Mouse (Mus musculus) left cerebral cortex, adult 2 months (tissue): ENCODE results near the gene Stx18. TPM values are rescaled to one million over a fixed set of nuclear protein-coding genes. Genes with fewer than 3 reads are reported as not detected.

Source experiments
- DNase-seq, 2 experiments: peaks; one replicate each; pipeline ENCODE4 v3.0.0; 2021 to 2022; ENCODE audit warnings: low spot score in 2 of 2, mixed read lengths in 1 of 2; ENCODE audit errors: extremely low spot score in 1 of 2
- H3K27ac ChIP-seq: fragments of 200-600 bp; 2 replicates; pipeline ENCODE4 v1.8.1; 2022
- H3K4me3 ChIP-seq: fragments of 200-600 bp; 2 replicates; pipeline ENCODE4 v1.8.1; 2022
- CTCF ChIP-seq: fragments of 200-600 bp; IDR thresholded peaks from 2 replicates; pipeline ENCODE4 v1.8.1; 2022; ENCODE audit warnings: antibody characterized with exemption, mild to moderate bottlenecking, moderate library complexity
- intact Hi-C: fragments of 180-260 bp; cut with DNase I; formaldehyde crosslinking; loops from one replicate; pipeline ENCODE4 v1.15.1; 2025
- total RNA-seq, 2 experiments: library from RNA; stranded (reverse); gene quantifications; 2 replicates each; pipeline ENCODE4 v1.2.3; 2021

The Stx18 gene
- total RNA-seq, 2 experiments from 2014 or later = 39.2 to 40.9 TPM

GRCm38 (mm10) chr5:38151264-38151663 lies 112.7 kb downstream of the Stx18 start:
- Histone ChIP-seq H3K4me3 (no peak overlapping the region), H3K27ac (peak overlapping the region; percentile 87)
- TF ChIP-seq CTCF = no peak
- peak; percentile 51 to 58 for DNase-seq
- intact Hi-C loops = no loop called here

- Histone ChIP-seq H3K27ac (peak overlapping the region; percentile 87), H3K4me3 (no peak overlapping the region)
- TF ChIP-seq CTCF = no peak
- no peak for DNase-seq
- intact Hi-C loops = no loop called here
These were observed 113.9 kb downstream of the Stx18 start for GRCm38 (mm10) chr5:38152201-38153108.

GRCm38 (mm10) chr5:38153636-38154035 lies 115.1 kb downstream of the Stx18 start:
- Histone ChIP-seq H3K27ac (peak overlapping the region; percentile 61; the same call in 1 of the 2 replicates), H3K4me3 (no peak overlapping the region)

GRCm38 (mm10) chr5:38157481-38158020 lies 119.0 kb downstream of the Stx18 start:
- peak overlapping the region; percentile 98 for H3K27ac ChIP-seq
- DNase-seq = no peak
- peak overlapping the region; percentile 93 for H3K4me3 ChIP-seq
- intact Hi-C loops = loop anchor here (2.0 kb wide), 1 partner anchor 41 kb away; no protein-coding TSS in a partner anchor
- TF ChIP-seq CTCF = no peak

More at GRCm38 (mm10) chr5:38153636-38154035, 115.1 kb downstream of the Stx18 start:
- no peak for DNase-seq
- intact Hi-C loops = no loop called here
- no peak for TF ChIP-seq CTCF

- Histone ChIP-seq H3K4me3 (peak overlapping the region; percentile 93), H3K27ac (peak overlapping the region; percentile 98)
- peak; percentile 61 to 70 for DNase-seq
- intact Hi-C loops = loop anchor here (2.0 kb wide), 1 partner anchor 42 kb away; no protein-coding TSS in a partner anchor
- TF ChIP-seq CTCF = no peak
These were observed 120.0 kb downstream of the Stx18 start for GRCm38 (mm10) chr5:38158501-38158946.

GRCm38 (mm10) chr5:38158947-38159633 lies 120.5 kb downstream of the Stx18 start:
- DNase-seq = peak; percentile 83
- peak overlapping the region; percentile 93 for H3K4me3 ChIP-seq
- no peak for TF ChIP-seq CTCF
- intact Hi-C loops = loop anchor here (2.0 kb wide), 1 partner anchor 42 kb away; no protein-coding TSS in a partner anchor
- H3K27ac ChIP-seq = peak overlapping the region; percentile 98

- intact Hi-C loops = loop anchor here (2.0 kb wide), 1 partner anchor 43 kb away; no protein-coding TSS in a partner anchor
- TF ChIP-seq CTCF = no peak
- peak within 1 kb of the TSS; percentile 98 for H3K27ac ChIP-seq
- DNase-seq = no peak
- peak within 1 kb of the TSS; percentile 93 for H3K4me3 ChIP-seq
These were observed 121.3 kb downstream of the Stx18 start, which contains the start of gene Nsg1 for GRCm38 (mm10) chr5:38159634-38160413. Gene Nsg1, minus strand, starts transcription at chr5:38159907.

DNA sequence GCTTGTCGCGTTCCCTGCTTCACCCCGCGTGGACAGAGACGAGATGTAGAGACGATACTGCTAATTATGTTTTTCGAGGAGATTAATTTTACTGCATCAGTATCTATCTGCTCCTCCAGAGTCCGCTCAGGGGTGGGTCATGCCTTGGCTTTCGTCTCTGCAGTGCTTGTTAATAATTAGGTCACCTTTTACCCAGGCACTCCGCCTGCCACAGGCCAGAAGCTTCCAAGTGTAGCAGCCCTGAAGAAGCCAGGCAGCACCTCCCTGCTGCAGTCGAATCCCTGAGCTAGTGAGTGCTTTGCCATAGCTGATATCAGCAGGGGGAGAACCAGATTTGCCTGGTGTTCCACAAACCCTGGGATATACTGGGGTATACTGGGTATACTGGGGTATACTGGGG lies 130.0 kb downstream of the Stx18 start:
- no peak overlapping the region for H3K4me3 ChIP-seq
- no peak for DNase-seq
- H3K27ac ChIP-seq = no peak overlapping the region
- intact Hi-C loops = no loop called here
- no peak for TF ChIP-seq CTCF

DNA sequence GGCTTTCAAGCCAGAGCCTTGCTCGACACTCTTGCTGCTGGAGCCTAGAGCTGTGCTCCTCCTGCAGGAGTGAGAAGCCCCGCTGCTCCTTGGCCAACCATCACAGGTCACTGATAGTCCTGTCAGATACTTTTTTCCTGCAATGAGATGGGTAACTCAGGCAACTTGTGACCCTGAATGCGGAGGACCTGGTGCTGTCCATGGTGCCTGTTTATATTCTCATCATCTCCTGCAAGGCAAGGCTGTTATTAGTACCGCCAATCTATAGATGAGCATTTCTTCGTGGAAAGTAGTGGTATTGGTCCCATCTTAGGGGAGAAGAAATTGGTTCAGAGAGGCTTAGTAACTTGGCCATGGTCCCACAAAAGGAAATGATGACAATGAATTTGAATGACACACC lies 135.2 kb downstream of the Stx18 start:
- H3K27ac ChIP-seq = no peak overlapping the region
- no peak overlapping the region for H3K4me3 ChIP-seq
- intact Hi-C loops = no loop called here
- no peak for TF ChIP-seq CTCF
- DNase-seq = no peak

DNA sequence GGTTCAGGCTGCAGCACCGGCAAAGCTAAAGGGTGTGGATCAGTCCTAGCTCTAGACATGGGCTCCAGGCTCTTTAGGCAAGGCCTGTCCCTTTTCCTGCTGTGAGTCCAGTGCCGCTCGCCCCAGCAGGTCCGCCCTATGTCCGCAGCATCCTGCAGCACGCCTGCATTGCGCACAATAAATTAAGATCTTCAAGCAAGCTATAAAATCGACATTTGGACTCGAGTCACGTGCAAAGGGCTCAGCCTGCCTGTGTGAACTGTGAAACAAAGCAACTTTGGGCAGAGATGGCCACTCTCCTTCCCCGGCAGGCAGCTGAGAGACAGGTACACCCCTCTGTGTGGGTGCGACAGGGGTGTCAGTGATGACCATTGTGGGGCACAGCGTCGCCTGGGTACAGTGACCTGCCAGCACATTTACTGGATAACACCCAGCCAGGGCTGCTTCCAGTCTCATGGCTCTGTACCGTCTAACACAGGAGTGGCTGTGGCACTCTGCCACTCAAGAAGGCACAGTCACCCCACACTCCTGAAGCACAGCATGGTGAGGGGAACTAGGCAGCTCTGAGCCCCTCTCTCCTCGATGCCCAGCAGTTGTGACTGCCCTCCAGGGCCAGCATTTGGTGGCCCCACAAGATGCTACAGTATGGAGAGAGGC lies 135.8 kb downstream of the Stx18 start:
- DNase-seq = no peak
- H3K4me3 ChIP-seq = no peak overlapping the region
- intact Hi-C loops = no loop called here
- TF ChIP-seq CTCF = no peak
- no peak overlapping the region for H3K27ac ChIP-seq
